Mouse (Mus musculus) MN1 (cell line): ENCODE data around the gene Mfsd6.

Experiments
- DNase-seq: peaks from one replicate; pipeline ENCODE4 v3.0.0-alpha.2; 2016; ENCODE audit warnings: low spot score

The Mfsd6 gene

DNA sequence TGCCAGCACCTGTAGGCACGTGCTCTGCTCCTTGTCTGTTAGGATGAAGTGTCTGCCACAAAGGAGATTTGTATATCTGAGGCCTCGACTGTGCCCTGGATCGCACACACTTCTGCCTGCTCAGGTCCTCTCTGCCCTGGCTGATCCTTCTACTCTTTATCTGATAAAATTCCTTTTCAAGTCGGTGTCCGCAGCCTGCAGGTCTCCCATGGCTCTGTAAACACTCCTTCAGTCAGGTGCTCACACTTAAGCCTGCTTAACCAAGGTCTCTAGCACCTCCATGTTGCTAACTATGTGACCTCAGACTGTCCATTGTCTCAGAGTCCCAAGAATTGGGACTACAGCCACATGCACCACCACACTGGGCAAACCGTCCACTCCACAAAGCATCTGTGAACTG lies 87.0 kb downstream of the Mfsd6 start:
- DNase-seq, result no peak

DNA sequence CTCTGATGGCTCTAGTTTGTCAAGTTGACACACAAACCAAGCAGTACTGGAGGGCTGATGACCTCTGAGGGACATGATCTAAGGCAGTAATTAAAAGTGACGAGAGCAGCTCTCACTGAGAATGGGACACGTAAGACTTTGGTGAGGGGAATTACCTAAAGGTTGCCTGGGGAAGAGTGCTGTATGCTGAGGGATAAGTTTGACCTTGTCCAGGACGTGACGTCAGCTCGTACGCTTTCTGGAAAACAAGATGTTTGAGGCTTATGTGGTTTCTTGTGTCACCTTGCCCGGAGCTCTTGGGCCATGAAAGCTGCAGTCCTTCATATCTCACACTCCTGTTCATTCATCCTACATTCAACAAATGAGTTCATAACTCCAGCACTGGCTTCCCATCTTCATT lies 88.2 kb downstream of the Mfsd6 start:
- DNase-seq, result no peak

DNA sequence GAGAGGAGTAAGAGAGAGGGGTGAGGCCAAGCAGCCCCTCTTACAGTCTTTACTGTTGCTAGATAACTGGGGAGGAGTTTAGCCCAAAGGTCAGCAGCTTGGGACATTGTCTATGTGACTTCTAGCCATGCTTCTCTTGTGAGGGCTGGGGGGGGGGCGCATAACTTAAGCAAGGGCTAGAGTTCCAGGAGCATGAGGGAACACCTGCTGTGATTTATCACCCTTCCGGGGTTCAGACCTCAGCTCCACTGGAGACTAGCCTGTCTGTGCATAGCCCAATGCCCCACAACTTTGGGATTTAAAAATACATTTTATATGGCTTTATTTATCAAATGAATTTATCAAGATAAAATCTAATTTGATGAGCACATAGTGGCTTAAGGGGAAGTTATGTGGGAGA lies 89.2 kb downstream of the Mfsd6 start:
- DNase-seq, result no peak

DNA sequence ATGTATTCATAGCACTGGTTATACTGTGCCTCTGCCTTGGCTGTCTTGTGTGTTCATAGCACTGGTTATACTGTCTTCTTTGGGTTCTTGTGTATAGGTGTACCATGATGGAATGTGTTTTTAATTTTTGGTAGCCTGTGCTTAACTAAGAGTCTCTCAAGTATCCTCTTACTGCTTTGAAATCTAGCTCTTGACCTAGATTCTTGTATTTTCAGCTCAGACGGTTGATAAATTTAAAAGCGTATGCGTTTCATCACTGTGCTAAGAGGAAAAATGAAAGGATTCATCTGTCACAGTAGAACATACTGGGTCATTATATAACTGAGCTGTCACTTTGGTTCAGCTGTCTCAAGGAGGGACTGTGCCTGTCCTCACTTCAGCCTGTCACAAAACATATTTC lies 91.3 kb downstream of the Mfsd6 start:
- DNase-seq, result no peak

DNA sequence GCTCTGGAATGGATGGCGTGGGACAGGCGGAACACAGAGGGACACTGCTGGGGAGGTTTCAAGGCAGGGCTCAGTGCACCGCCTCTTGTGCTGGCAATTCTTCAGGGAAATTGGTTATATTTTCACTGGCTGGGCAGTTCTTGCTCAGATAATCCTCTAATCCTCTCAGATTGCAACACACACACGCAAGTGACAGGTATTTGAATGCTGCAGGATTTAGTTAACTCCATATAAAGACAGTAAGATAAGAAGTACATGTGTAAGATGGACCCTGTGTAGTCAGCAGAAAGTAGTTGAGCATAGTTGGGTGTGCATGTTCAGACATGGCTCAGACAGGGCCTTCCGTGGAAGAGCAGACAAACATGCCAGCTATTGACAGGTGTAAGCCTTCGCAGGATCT lies 93.0 kb downstream of the Mfsd6 start:
- no peak for DNase-seq

DNA sequence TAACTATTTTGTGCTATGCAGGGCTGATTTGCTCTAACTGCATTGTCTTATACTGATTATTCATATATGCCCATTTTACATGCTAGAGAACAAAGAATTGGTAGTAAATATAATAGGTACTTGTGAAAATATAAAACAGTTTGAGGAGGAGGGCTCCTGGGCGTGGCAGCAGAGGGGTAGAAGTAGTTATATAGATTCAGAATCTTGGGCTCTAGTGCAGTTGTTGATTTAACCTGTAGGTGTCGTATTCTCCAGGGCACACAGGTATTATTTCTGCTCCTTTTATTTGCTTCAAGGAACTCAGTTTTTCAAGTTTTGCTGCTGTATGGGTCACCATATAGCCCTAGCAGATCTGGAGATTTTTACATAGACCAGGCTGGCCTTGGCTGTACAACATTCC lies 95.7 kb downstream of the Mfsd6 start:
- DNase-seq, result peak; percentile 10

DNA sequence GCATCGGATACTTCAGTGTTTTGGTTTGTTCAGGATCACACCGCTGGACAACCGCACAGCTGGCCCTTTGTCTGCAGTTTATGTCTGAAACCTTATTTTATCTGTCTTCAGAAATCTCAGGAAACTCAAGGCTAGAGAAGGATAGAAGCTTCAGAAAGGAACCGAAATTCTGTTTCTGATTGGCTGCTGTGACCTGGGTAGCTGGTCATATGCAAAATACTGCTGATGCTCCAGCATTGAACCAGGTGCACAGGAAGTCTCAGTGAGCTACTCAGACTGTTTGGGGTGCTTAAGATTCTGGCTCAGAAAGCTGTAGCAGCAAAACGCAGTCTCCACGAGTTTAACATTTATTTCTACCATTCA lies 96.3 kb downstream of the Mfsd6 start:
- DNase-seq, result peak; percentile 49

DNA sequence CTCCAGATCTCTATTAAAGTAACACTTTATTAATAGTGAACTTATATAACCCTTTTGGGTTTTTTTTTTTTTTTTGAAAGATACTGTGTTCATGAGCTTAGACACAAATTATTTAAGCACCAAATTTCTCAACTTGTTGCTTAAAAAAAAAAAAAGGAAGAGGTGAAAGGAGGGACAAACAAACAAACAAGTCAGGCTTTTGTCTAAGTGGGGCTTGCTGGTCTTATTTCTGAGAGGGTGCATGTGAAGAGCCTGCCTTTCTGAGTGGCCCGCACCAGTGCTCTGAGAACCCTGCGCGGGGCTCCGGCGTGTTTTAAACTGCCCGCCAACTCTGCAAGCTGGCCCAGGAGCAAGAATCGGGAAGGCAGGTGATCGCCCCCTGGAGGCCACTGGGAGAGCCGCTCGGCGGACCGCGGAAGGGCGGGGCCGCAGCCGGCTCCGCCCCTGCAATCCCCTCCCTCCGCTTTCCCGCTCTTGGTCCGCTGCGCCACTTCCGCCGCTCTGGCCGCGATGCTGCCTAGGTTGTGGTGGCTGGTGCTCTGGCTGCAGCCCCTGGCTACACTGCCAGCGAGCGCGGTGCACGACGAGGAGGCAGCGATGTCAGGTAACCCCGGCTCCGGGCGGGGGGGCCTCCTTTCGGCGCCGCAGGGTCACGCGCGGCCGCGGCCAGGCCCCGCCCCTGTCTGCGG lies 96.9 kb downstream of the Mfsd6 start, which contains the start of gene Nemp2:
TSS of gene Nemp2 (plus strand) at position 456 of the 689 bp plus-strand sequence.
- peak; percentile 85 for DNase-seq

DNA sequence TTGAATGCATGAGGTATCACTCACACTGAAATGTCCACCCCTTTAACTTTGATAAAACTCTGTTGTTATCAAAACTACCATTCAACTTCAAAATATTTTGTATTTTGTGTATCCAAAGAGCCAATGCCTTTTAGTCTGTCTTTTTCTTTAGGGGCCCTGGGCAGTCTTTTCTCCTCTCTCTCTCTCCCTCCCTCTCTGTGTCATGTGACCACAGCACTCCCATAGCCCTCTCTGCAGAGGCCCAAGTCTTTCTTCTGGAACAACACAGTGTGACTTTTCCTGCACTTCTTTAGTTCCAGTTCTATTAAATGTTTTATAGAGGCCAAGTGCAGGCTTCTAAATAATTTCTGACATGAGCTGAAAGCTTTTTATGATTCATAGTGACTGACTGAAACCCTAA lies 106.8 kb downstream of the Mfsd6 start:
- DNase-seq, result no peak

DNA sequence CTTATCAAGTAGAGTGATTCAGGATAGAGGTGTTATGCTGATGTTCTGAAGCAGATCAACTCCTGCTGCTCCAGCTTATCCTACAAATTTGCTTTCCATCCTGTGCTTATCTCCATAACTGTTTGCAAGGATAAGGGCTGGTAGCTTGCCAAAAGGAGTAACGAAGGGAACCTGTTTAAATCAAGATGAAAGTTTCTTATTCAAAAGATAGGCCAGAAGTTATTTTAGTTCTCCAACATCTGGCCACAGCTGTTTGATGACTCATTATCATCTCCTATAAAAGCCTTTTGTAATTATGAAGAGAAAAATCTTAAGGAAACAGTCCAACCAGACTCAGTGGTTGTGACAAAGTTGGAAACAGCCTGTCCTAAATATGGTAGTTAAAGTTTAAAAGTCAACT lies 109.0 kb downstream of the Mfsd6 start:
- DNase-seq, result no peak

DNA sequence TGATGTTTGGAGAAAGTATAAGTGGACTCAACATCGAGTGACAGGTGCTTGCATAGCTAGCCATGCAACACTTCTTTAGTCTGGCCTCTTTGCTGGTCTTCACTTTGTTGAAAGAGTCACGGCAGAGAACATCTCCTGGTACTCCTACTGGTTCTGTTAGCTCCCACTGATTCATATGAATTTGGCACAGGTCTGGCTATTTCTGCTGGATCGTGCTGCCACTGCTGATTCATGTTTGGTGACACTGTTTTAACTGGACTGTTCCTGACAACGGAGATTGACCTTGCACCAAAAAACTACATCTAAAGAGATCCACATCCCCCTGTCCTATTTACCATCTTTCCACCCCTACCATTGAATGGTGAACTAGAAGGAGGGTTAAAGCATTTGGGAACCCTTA lies 118.8 kb downstream of the Mfsd6 start:
- no peak for DNase-seq

DNA sequence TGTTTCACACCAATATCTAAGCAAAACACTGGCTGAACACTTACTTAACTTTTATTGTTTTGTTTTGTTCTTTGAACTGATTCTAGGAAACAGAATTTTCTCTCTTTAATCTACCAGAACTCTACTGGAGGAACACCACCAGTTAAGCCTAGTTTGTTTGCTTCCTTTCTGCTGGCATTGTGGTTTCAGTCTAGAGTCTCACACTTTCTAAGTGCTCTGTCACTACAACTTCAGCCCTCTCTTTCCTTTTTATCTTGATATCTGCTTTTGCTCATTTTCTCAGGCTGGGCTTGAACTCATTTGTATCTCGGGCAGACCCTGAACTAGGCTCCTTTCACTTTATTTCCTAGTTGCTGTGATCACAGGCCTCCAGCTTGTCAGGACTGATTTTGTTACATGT lies 119.6 kb downstream of the Mfsd6 start:
- no peak for DNase-seq
